Mouse (Mus musculus): ENCODE measurements around the gene Gm6408. TPM values are rescaled to one million over a fixed set of nuclear protein-coding genes. Genes with fewer than 3 reads are reported as not detected.

Gm6408 gene
- polyA plus RNA-seq, 1 experiment, result not detected

DNA sequence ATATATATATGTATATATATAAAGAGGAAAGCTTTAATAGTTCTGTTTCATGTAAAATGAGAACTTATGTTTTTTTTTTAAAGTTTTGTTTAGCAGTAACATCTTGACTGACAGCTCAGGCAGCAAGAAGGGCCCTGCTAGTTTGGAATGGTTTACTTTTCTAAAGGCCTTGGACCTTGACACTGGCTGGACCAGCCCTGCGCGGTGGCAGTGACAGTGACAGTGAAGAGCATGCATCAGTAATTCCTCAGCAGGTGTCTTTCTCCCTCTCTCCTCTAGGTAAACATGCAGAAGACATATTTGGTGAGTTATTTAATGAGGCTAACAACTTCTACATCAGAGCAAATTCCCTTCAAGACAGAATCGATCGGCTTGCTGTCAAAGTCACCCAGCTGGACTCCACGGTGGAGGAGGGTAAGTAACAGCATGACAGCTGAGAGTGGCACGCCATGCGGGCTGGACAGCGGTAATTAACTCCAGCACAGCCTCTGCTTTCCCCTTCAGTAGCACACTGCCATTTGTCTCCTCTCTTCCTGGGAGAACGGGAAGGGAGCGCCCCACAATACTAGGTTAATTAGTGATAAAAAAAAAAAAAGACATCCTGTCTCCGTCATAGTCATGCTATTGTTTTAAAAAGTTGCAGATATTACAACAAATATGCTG, 30.0 kb upstream of the Gm6408 start:
- Histone ChIP-seq H3K27ac (ENCODE audit: insufficient read depth, low read depth, low read length) (no peak overlapping the region), H3K36me3 (ENCODE audit: control insufficient read depth, insufficient read depth, low read length) (no peaks in the 10 kb centered on the region), H3K4me1 (ENCODE audit: control insufficient read depth, insufficient read depth, insufficient read length, low read length) (no peaks in the 10 kb centered on the region), H3K4me3 (ENCODE audit: low read depth, low read length) (no peak overlapping the region), H3K27me3 (ENCODE audit: control insufficient read depth, insufficient read depth, low read length) (no peaks in the 10 kb centered on the region)
- WGBS, result 52% methylated on average over 11 of the region's 11 CpGs
- no peak for TF ChIP-seq POLR2A (IDR thresholded peaks at IDR 0.05; ENCODE audit: low read depth, low read length)
- TF ChIP-seq CTCF (IDR thresholded peaks at IDR 0.05; ENCODE audit: extremely low read depth, insufficient read length, insufficient replicate concordance, low read depth, low read length), result no peak

- 87% methylated on average over 6 of the region's 6 CpGs for WGBS
- Histone ChIP-seq H3K36me3 (ENCODE audit: control insufficient read depth, insufficient read depth, low read length) (no peaks in the 10 kb centered on the region), H3K4me3 (ENCODE audit: low read depth, low read length) (no peak overlapping the region), H3K27ac (ENCODE audit: insufficient read depth, low read depth, low read length) (no peak overlapping the region), H3K4me1 (ENCODE audit: control insufficient read depth, insufficient read depth, insufficient read length, low read length) (no peaks in the 10 kb centered on the region), H3K27me3 (ENCODE audit: control insufficient read depth, insufficient read depth, low read length) (no peaks in the 10 kb centered on the region)
- TF ChIP-seq CTCF (IDR thresholded peaks at IDR 0.05; ENCODE audit: extremely low read depth, insufficient read length, insufficient replicate concordance, low read depth, low read length), result no peak
- TF ChIP-seq POLR2A (IDR thresholded peaks at IDR 0.05; ENCODE audit: low read depth, low read length), result no peak
Measured at GRCm38 (mm10) chr5:146453556-146453955, 28.2 kb upstream of the Gm6408 start.

GRCm38 (mm10) chr5:146461612-146462011, 20.2 kb upstream of the Gm6408 start:
- Histone ChIP-seq H3K36me3 (ENCODE audit: control insufficient read depth, insufficient read depth, low read length) (no peaks in the 10 kb centered on the region), H3K27me3 (ENCODE audit: control insufficient read depth, insufficient read depth, low read length) (no peaks in the 10 kb centered on the region), H3K4me1 (ENCODE audit: control insufficient read depth, insufficient read depth, insufficient read length, low read length) (no peaks in the 10 kb centered on the region), H3K27ac (ENCODE audit: insufficient read depth, low read depth, low read length) (no peak overlapping the region), H3K4me3 (ENCODE audit: low read depth, low read length) (no peak overlapping the region)
- 80% methylated on average over 8 of the region's 8 CpGs for WGBS
- TF ChIP-seq POLR2A (IDR thresholded peaks at IDR 0.05; ENCODE audit: low read depth, low read length) (no peak), CTCF (IDR thresholded peaks at IDR 0.05; ENCODE audit: extremely low read depth, insufficient read length, insufficient replicate concordance, low read depth, low read length) (no peak)

DNA sequence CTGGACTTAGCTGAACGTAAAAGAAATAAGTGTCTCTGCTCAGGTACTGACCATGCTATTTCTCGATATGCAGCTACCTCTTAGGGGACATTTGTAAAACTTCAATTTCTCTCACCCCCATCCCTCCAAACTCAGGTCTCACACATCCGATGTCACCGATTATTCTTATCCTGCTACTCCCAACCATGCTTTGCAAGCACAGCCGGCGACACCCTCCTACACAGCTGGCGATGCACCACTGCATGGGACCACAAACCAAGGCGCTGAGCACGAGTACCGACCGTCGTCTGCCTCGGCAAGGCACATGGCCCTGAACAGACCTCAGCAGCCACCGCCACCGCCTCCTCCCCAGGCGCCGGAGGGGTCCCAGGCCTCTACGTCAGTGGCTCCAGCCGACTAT, 15.1 kb upstream of the Gm6408 start:
- no peak for TF ChIP-seq POLR2A (IDR thresholded peaks at IDR 0.05; ENCODE audit: low read depth, low read length)
- Histone ChIP-seq H3K4me1 (ENCODE audit: control insufficient read depth, insufficient read depth, insufficient read length, low read length) (no peaks in the 10 kb centered on the region), H3K36me3 (ENCODE audit: control insufficient read depth, insufficient read depth, low read length) (no peaks in the 10 kb centered on the region), H3K27ac (ENCODE audit: insufficient read depth, low read depth, low read length) (no peak overlapping the region), H3K27me3 (ENCODE audit: control insufficient read depth, insufficient read depth, low read length) (no peaks in the 10 kb centered on the region), H3K4me3 (ENCODE audit: low read depth, low read length) (no peak overlapping the region)
- 94% methylated on average over 19 of the region's 19 CpGs for WGBS

GRCm38 (mm10) chr5:146468311-146468710, 13.5 kb upstream of the Gm6408 start:
- WGBS, result 89% methylated on average over 9 of the region's 9 CpGs
- Histone ChIP-seq H3K27ac (ENCODE audit: insufficient read depth, low read depth, low read length) (no peak overlapping the region), H3K27me3 (ENCODE audit: control insufficient read depth, insufficient read depth, low read length) (no peaks in the 10 kb centered on the region), H3K4me3 (ENCODE audit: low read depth, low read length) (no peak overlapping the region), H3K4me1 (ENCODE audit: control insufficient read depth, insufficient read depth, insufficient read length, low read length) (no peaks in the 10 kb centered on the region), H3K36me3 (ENCODE audit: control insufficient read depth, insufficient read depth, low read length) (no peaks in the 10 kb centered on the region)
- TF ChIP-seq POLR2A (IDR thresholded peaks at IDR 0.05; ENCODE audit: low read depth, low read length) (no peak), CTCF (IDR thresholded peaks at IDR 0.05; ENCODE audit: extremely low read depth, insufficient read length, insufficient replicate concordance, low read depth, low read length) (no peak)

DNA sequence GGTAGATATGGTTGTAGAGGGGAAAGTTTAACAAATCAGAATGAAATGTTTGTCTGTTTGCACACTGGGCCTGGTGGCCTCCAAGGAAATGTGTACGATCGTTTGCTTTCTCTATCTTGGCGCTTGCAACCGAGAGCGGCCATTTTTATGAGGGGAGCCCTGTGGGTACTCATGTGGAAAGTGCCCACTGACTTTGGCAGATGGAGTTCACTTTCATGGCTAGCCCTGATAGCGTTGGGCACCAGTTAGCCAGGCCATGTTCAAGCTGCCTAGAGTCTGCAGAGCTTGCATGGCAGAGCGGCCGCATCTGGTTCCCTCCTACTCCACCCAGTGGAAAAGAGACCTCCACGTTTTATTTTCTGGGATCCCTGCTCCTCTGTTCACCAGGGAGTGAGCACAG, 10.9 kb upstream of the Gm6408 start:
- TF ChIP-seq POLR2A (IDR thresholded peaks at IDR 0.05; ENCODE audit: low read depth, low read length), result no peak
- no peak for TF ChIP-seq CTCF (IDR thresholded peaks at IDR 0.05; ENCODE audit: extremely low read depth, insufficient read length, insufficient replicate concordance, low read depth, low read length)
- Histone ChIP-seq H3K4me3 (ENCODE audit: low read depth, low read length) (no peak overlapping the region), H3K4me1 (ENCODE audit: control insufficient read depth, insufficient read depth, insufficient read length, low read length) (no peaks in the 10 kb centered on the region), H3K27ac (ENCODE audit: insufficient read depth, low read depth, low read length) (no peak overlapping the region), H3K27me3 (ENCODE audit: control insufficient read depth, insufficient read depth, low read length) (no peaks in the 10 kb centered on the region), H3K36me3 (ENCODE audit: control insufficient read depth, insufficient read depth, low read length) (no peaks in the 10 kb centered on the region)
- WGBS, result 67% methylated on average over 9 of the region's 9 CpGs

DNA sequence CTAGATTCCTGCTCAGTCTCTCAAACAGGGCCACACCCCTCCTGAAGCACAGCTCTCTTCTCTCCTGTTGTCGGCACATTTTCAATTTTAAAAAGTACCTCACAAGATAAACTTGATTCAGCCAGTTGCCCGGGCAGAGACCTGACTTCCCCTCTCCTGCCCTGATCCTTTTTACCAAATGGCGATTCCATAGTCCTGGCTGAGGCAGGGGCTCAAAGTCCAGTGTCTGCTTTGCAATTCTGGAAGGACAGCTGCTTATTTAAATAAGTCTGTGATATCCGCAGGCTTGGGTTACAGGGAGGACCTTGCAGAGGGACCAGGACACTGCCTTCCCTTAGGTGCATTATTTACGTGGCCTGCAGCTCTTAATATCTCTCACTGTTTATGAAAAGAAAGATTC, 10.5 kb upstream of the Gm6408 start:
- Histone ChIP-seq H3K4me1 (ENCODE audit: control insufficient read depth, insufficient read depth, insufficient read length, low read length) (no peaks in the 10 kb centered on the region), H3K27ac (ENCODE audit: insufficient read depth, low read depth, low read length) (no peak overlapping the region), H3K4me3 (ENCODE audit: low read depth, low read length) (no peak overlapping the region), H3K27me3 (ENCODE audit: control insufficient read depth, insufficient read depth, low read length) (no peaks in the 10 kb centered on the region), H3K36me3 (ENCODE audit: control insufficient read depth, insufficient read depth, low read length) (no peaks in the 10 kb centered on the region)
- TF ChIP-seq POLR2A (IDR thresholded peaks at IDR 0.05; ENCODE audit: low read depth, low read length), result no peak
- no peak for TF ChIP-seq CTCF (IDR thresholded peaks at IDR 0.05; ENCODE audit: extremely low read depth, insufficient read length, insufficient replicate concordance, low read depth, low read length)
- WGBS, result 37% methylated on average over 5 of the region's 5 CpGs
